Mouse (Mus musculus): ENCODE measurements around the gene Rab4a.

GRCm38 (mm10) chr8:123866971-123867370, 61.2 kb downstream of the Rab4a start:
- TF ChIP-seq CTCF (IDR thresholded peaks at IDR 0.05; ENCODE audit: borderline replicate concordance, control insufficient read depth, extremely low read depth, insufficient read depth, low read length, poor library complexity) (no peak), POLR2A (IDR thresholded peaks at IDR 0.05; ENCODE audit: control insufficient read depth, extremely low read depth, insufficient read depth, low read length, poor library complexity) (no peak)
